Mouse (Mus musculus): Measurements from ENCODE around the gene Gpr137b. TPM values are rescaled to one million over a fixed set of nuclear protein-coding genes. Genes with fewer than 3 reads are reported as not detected.
A peak's percentile ranks its signal among the peaks of the same experiment; 100 is the strongest.
"Not testable (repeated sequence)": the region's sequence is repeated elsewhere in the genome, so short reads cannot be mapped to it uniquely, and the experiment has no call there.

Gpr137b gene
- polyA plus RNA-seq, 1 experiment from 2014 or later = 18.3 TPM

GRCm38 (mm10) chr13:13415120-13416006 is 21.5 kb upstream of the Gpr137b start:
- not testable (repeated sequence) for H3K27ac ChIP-seq (replicated peaks; ENCODE audit: low read depth, low read length); H3K9me3 ChIP-seq (ENCODE audit: control insufficient read depth, low read length); H3K4me2 ChIP-seq (ENCODE audit: low read depth, severe bottlenecking); H3K36me3 ChIP-seq (ENCODE audit: control insufficient read depth, insufficient read depth, low read length); H3K4me1 ChIP-seq (ENCODE audit: control insufficient read depth, insufficient read depth, low read length); H3K9ac ChIP-seq (ENCODE audit: low read length); H3K27me3 ChIP-seq (ENCODE audit: control insufficient read depth, insufficient read depth, low read length); H3K4me3 ChIP-seq (ENCODE audit: low read depth, low read length)
- 34% methylated on average over 23 of the region's 23 CpGs for WGBS
- DNase-seq (ENCODE audit: low spot score) (peak; percentile 69), ATAC-seq (ENCODE audit: insufficient number of reproducible peaks, low FRiP score, low TSS enrichment, low read depth) (peak; percentile 75)

DNA sequence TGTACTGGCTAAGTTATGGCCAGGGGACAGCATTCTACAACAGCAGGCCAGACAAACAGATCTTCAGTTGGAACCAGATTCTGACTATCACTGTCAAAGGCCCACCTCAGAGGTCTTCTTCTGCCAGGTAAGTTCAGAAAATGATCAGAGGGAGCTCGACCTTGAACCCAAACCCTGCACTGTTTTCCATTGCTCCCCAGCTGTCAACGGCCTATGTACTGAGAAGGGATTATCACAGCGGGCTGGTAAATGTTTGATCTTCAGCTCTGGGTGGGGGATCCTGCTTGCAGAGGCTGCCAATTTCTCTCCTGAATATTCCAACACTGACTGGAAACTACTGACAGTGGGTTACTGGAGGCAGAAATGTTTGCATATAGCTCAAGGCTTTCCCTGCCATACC is 20.4 kb upstream of the Gpr137b start:
- no peak overlapping the region for H3K27ac ChIP-seq (replicated peaks; ENCODE audit: low read depth, low read length)
- H3K4me2 ChIP-seq (ENCODE audit: low read depth, severe bottlenecking) = no peak overlapping the region
- H3K27me3 ChIP-seq (ENCODE audit: control insufficient read depth, insufficient read depth, low read length) = no peaks in the 10 kb centered on the region
- H3K9ac ChIP-seq (ENCODE audit: low read length) = no peak overlapping the region
- WGBS = 80% methylated on average over 3 of the region's 3 CpGs
- H3K36me3 ChIP-seq (ENCODE audit: control insufficient read depth, insufficient read depth, low read length) = no peaks in the 10 kb centered on the region
- no peaks in the 10 kb centered on the region for H3K9me3 ChIP-seq (ENCODE audit: control insufficient read depth, low read length)
- ATAC-seq (ENCODE audit: insufficient number of reproducible peaks, low FRiP score, low TSS enrichment, low read depth) = no peak
- no peaks in the 10 kb centered on the region for H3K4me1 ChIP-seq (ENCODE audit: control insufficient read depth, insufficient read depth, low read length)
- H3K4me3 ChIP-seq (ENCODE audit: low read depth, low read length) = no peak overlapping the region
- no peak for DNase-seq (ENCODE audit: low spot score)

- H3K36me3 ChIP-seq (ENCODE audit: control insufficient read depth, insufficient read depth, low read length); H3K27ac ChIP-seq (replicated peaks; ENCODE audit: low read depth, low read length); H3K9me3 ChIP-seq (ENCODE audit: control insufficient read depth, low read length); H3K4me2 ChIP-seq (ENCODE audit: low read depth, severe bottlenecking); H3K4me1 ChIP-seq (ENCODE audit: control insufficient read depth, insufficient read depth, low read length); H3K27me3 ChIP-seq (ENCODE audit: control insufficient read depth, insufficient read depth, low read length); H3K9ac ChIP-seq (ENCODE audit: low read length); ATAC-seq (ENCODE audit: insufficient number of reproducible peaks, low FRiP score, low TSS enrichment, low read depth); DNase-seq (ENCODE audit: low spot score); H3K4me3 ChIP-seq (ENCODE audit: low read depth, low read length): not testable (repeated sequence)
- WGBS = no CpG with 5 or more reads among the region's 6 CpGs
These were observed 11.7 kb upstream of the Gpr137b start for GRCm38 (mm10) chr13:13405511-13405910.

- H3K27me3 ChIP-seq (ENCODE audit: control insufficient read depth, insufficient read depth, low read length); H3K9ac ChIP-seq (ENCODE audit: low read length); DNase-seq (ENCODE audit: low spot score); H3K4me3 ChIP-seq (ENCODE audit: low read depth, low read length); H3K9me3 ChIP-seq (ENCODE audit: control insufficient read depth, low read length); H3K4me1 ChIP-seq (ENCODE audit: control insufficient read depth, insufficient read depth, low read length); H3K36me3 ChIP-seq (ENCODE audit: control insufficient read depth, insufficient read depth, low read length); ATAC-seq (ENCODE audit: insufficient number of reproducible peaks, low FRiP score, low TSS enrichment, low read depth); H3K4me2 ChIP-seq (ENCODE audit: low read depth, severe bottlenecking); H3K27ac ChIP-seq (replicated peaks; ENCODE audit: low read depth, low read length): not testable (repeated sequence)
- WGBS = 89% methylated on average over 5 of the region's 6 CpGs
These were observed 10.8 kb upstream of the Gpr137b start for GRCm38 (mm10) chr13:13404517-13405155.

DNA sequence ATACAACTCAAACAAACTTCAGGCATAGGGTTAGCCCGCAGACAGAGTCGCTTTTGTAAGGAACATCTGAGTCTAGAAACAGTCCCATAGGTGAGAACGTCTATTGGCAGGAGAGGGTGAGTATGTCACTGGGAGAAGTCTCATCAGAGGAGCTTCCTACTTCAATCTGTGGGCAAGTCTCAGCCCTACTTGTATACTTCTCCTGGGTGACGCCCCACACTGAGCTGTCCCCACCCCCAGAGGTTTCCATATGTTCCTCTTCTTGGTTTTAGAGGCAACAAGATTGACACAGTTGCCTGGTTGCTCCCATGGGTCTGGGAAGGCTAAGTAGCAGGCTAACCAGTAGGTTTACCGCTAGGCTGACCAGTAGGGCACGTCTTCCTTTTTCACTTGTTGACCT is 10.0 kb upstream of the Gpr137b start:
- not testable (repeated sequence) for H3K4me3 ChIP-seq (ENCODE audit: low read depth, low read length); DNase-seq (ENCODE audit: low spot score); H3K4me2 ChIP-seq (ENCODE audit: low read depth, severe bottlenecking); H3K4me1 ChIP-seq (ENCODE audit: control insufficient read depth, insufficient read depth, low read length); H3K27me3 ChIP-seq (ENCODE audit: control insufficient read depth, insufficient read depth, low read length); H3K36me3 ChIP-seq (ENCODE audit: control insufficient read depth, insufficient read depth, low read length); H3K27ac ChIP-seq (replicated peaks; ENCODE audit: low read depth, low read length); H3K9me3 ChIP-seq (ENCODE audit: control insufficient read depth, low read length); H3K9ac ChIP-seq (ENCODE audit: low read length); ATAC-seq (ENCODE audit: insufficient number of reproducible peaks, low FRiP score, low TSS enrichment, low read depth)
- 89% methylated on average over 3 of the region's 6 CpGs for WGBS

- H3K4me1 ChIP-seq (ENCODE audit: control insufficient read depth, insufficient read depth, low read length); H3K27me3 ChIP-seq (ENCODE audit: control insufficient read depth, insufficient read depth, low read length); DNase-seq (ENCODE audit: low spot score); H3K27ac ChIP-seq (replicated peaks; ENCODE audit: low read depth, low read length); H3K4me2 ChIP-seq (ENCODE audit: low read depth, severe bottlenecking); H3K9me3 ChIP-seq (ENCODE audit: control insufficient read depth, low read length); ATAC-seq (ENCODE audit: insufficient number of reproducible peaks, low FRiP score, low TSS enrichment, low read depth); H3K4me3 ChIP-seq (ENCODE audit: low read depth, low read length); H3K9ac ChIP-seq (ENCODE audit: low read length); H3K36me3 ChIP-seq (ENCODE audit: control insufficient read depth, insufficient read depth, low read length): not testable (repeated sequence)
- WGBS = 86% methylated on average over 2 of the region's 3 CpGs
These were observed 9.6 kb upstream of the Gpr137b start for GRCm38 (mm10) chr13:13403366-13403765.

GRCm38 (mm10) chr13:13402818-13403217 is 9.0 kb upstream of the Gpr137b start:
- H3K4me2 ChIP-seq (ENCODE audit: low read depth, severe bottlenecking); H3K9me3 ChIP-seq (ENCODE audit: control insufficient read depth, low read length); H3K9ac ChIP-seq (ENCODE audit: low read length); DNase-seq (ENCODE audit: low spot score); H3K4me1 ChIP-seq (ENCODE audit: control insufficient read depth, insufficient read depth, low read length); H3K36me3 ChIP-seq (ENCODE audit: control insufficient read depth, insufficient read depth, low read length); H3K27me3 ChIP-seq (ENCODE audit: control insufficient read depth, insufficient read depth, low read length); H3K4me3 ChIP-seq (ENCODE audit: low read depth, low read length); ATAC-seq (ENCODE audit: insufficient number of reproducible peaks, low FRiP score, low TSS enrichment, low read depth); H3K27ac ChIP-seq (replicated peaks; ENCODE audit: low read depth, low read length): not testable (repeated sequence)
- WGBS = 66% methylated on average over 5 of the region's 5 CpGs

DNA sequence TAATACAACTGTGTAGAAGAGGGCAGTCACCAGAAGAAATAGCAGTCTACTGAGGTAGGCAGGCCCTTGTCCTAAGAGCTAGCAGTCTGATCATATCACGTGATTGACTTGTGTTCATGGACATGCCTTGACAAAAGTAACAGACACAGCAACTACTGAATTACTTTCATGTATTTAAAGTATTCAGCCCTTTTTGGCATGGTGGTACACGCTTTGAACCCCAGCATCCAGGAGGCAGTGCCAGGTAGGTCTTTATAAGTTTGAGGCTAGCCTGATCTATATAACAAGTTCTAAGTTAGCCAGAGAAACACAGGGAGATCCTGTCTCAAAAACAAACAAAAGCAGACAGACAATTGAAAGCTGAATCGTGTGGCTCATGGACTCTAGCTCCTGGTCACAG is 7.0 kb upstream of the Gpr137b start:
- 82% methylated on average over 3 of the region's 3 CpGs for WGBS
- not testable (repeated sequence) for H3K4me1 ChIP-seq (ENCODE audit: control insufficient read depth, insufficient read depth, low read length); H3K27ac ChIP-seq (replicated peaks; ENCODE audit: low read depth, low read length); H3K27me3 ChIP-seq (ENCODE audit: control insufficient read depth, insufficient read depth, low read length); H3K9ac ChIP-seq (ENCODE audit: low read length); DNase-seq (ENCODE audit: low spot score); H3K9me3 ChIP-seq (ENCODE audit: control insufficient read depth, low read length); ATAC-seq (ENCODE audit: insufficient number of reproducible peaks, low FRiP score, low TSS enrichment, low read depth); H3K4me3 ChIP-seq (ENCODE audit: low read depth, low read length); H3K4me2 ChIP-seq (ENCODE audit: low read depth, severe bottlenecking); H3K36me3 ChIP-seq (ENCODE audit: control insufficient read depth, insufficient read depth, low read length)
